Mouse (Mus musculus): ENCODE data around the gene Fhl1. TPM values are rescaled to one million over a fixed set of nuclear protein-coding genes. Genes with fewer than 3 reads are reported as not detected.

The Fhl1 gene
- total RNA-seq, 2 experiments from 2014 or later, result 70.5 to 113 TPM

- intact Hi-C loops (cut with DNase I), result no loop called here
- DNase-seq (ENCODE audit: low spot score in 2 of 2), result no peak
Observed at GRCm38 (mm10) chrX:56741428-56741827, 9.8 kb downstream of the Fhl1 start.

- intact Hi-C loops (cut with DNase I), result no loop called here
- DNase-seq (ENCODE audit: low spot score in 2 of 2), result no peak
Observed at GRCm38 (mm10) chrX:56751536-56751935, 19.9 kb downstream of the Fhl1 start.

GRCm38 (mm10) chrX:56752144-56752543 lies 20.6 kb downstream of the Fhl1 start:
- DNase-seq (ENCODE audit: low spot score in 2 of 2), result no peak

GRCm38 (mm10) chrX:56753317-56754289 lies 22.0 kb downstream of the Fhl1 start:
- DNase-seq (ENCODE audit: low spot score in 2 of 2), result peak; percentile 8 to 15
- intact Hi-C loops (cut with DNase I), result no loop called here

More at GRCm38 (mm10) chrX:56752144-56752543, 20.6 kb downstream of the Fhl1 start:
- intact Hi-C loops (cut with DNase I), result no loop called here

- no peak for DNase-seq (ENCODE audit: low spot score in 2 of 2)
- intact Hi-C loops (cut with DNase I), result loop anchor here (5.0 kb wide), 1 partner anchor 37 kb away; no protein-coding TSS in a partner anchor
Observed at GRCm38 (mm10) chrX:56755646-56756045, 24.1 kb downstream of the Fhl1 start.

GRCm38 (mm10) chrX:56756352-56756751 lies 24.8 kb downstream of the Fhl1 start:
- intact Hi-C loops (cut with DNase I), result loop anchor here (5.0 kb wide), 1 partner anchor 36 kb away; no protein-coding TSS in a partner anchor
- no peak for DNase-seq (ENCODE audit: low spot score in 2 of 2)

GRCm38 (mm10) chrX:56760257-56760760 lies 28.7 kb downstream of the Fhl1 start:
- intact Hi-C loops (cut with DNase I), result no loop called here
- no peak for DNase-seq (ENCODE audit: low spot score in 2 of 2)

- intact Hi-C loops (cut with DNase I), result no loop called here
- DNase-seq (ENCODE audit: low spot score in 2 of 2), result no peak
Observed at GRCm38 (mm10) chrX:56769838-56770237, 38.3 kb downstream of the Fhl1 start.

GRCm38 (mm10) chrX:56771751-56772150 lies 40.2 kb downstream of the Fhl1 start:
- intact Hi-C loops (cut with DNase I), result no loop called here
- no peak for DNase-seq (ENCODE audit: low spot score in 2 of 2)

GRCm38 (mm10) chrX:56773329-56773728 lies 41.7 kb downstream of the Fhl1 start:
- intact Hi-C loops (cut with DNase I), result no loop called here

GRCm38 (mm10) chrX:56786281-56787061 lies 54.9 kb downstream of the Fhl1 start:
- no peak for DNase-seq (ENCODE audit: low spot score in 2 of 2)
- intact Hi-C loops (cut with DNase I), result no loop called here

More at GRCm38 (mm10) chrX:56773329-56773728, 41.7 kb downstream of the Fhl1 start:
- no peak for DNase-seq (ENCODE audit: low spot score in 2 of 2)

- DNase-seq (ENCODE audit: low spot score in 2 of 2), result no peak
Observed at GRCm38 (mm10) chrX:56787486-56787885, 55.9 kb downstream of the Fhl1 start.

GRCm38 (mm10) chrX:56790591-56790990 lies 59.0 kb downstream of the Fhl1 start:
- intact Hi-C loops (cut with DNase I), result loop anchor here (5.0 kb wide), 2 partner anchors 33 to 143 kb away; no protein-coding TSS in a partner anchor
- DNase-seq (ENCODE audit: low spot score in 2 of 2), result no peak

More at GRCm38 (mm10) chrX:56787486-56787885, 55.9 kb downstream of the Fhl1 start:
- intact Hi-C loops (cut with DNase I), result no loop called here

- intact Hi-C loops (cut with DNase I), result loop anchor here (5.0 kb wide), 2 partner anchors 34 to 144 kb away; no protein-coding TSS in a partner anchor
- peak; percentile 22 for DNase-seq (ENCODE audit: low spot score in 2 of 2)
Observed at GRCm38 (mm10) chrX:56791268-56791667, 59.7 kb downstream of the Fhl1 start.

GRCm38 (mm10) chrX:56821765-56822603 lies 90.4 kb downstream of the Fhl1 start, which contains the start of gene Map7d3:
Map7d3 (minus strand) TSS chrX:56822326.
- intact Hi-C loops (cut with DNase I), result no loop called here
- no peak for DNase-seq (ENCODE audit: low spot score in 2 of 2)

- DNase-seq (ENCODE audit: low spot score in 2 of 2), result no peak
- intact Hi-C loops (cut with DNase I), result no loop called here
Observed at GRCm38 (mm10) chrX:56827492-56827891, 95.9 kb downstream of the Fhl1 start.

- intact Hi-C loops (cut with DNase I), result no loop called here
- no peak for DNase-seq (ENCODE audit: low spot score in 2 of 2)
Observed at GRCm38 (mm10) chrX:56835842-56836241, 104.3 kb downstream of the Fhl1 start.

- DNase-seq (ENCODE audit: low spot score in 2 of 2), result no peak
- intact Hi-C loops (cut with DNase I), result no loop called here
Observed at GRCm38 (mm10) chrX:56839369-56839768, 107.8 kb downstream of the Fhl1 start.

- intact Hi-C loops (cut with DNase I), result loop anchor here (2.0 to 10.0 kb wide), 2 partner anchors 190 to 204 kb away; partner anchors contain the start of gene Brs3
- DNase-seq (ENCODE audit: low spot score in 2 of 2), result no peak
Observed at GRCm38 (mm10) chrX:56841255-56841654, 109.7 kb downstream of the Fhl1 start.

Measured in left cerebral cortex, postnatal 36 days (tissue).